In genomic region chr1:175207004-175207403, GRCm38 (mm10) we compare ENCODE assay signal across 25 mouse cellular contexts.
"Had no signal": no experiment of that assay in that cellular context is flagged by ENCODE, and none has a peak within 500 bp of the region (broad histone marks: within the 10 kb centered on the region; RNA-seq: fewer than 3 reads in every experiment).

No protein-coding gene starts in this region.

- H3K4me1 ChIP-seq: embryonic facial prominence, embryonic 10.5 days; embryonic facial prominence, embryonic 12.5 days; embryonic facial prominence, embryonic 13.5 days; embryonic facial prominence, embryonic 15.5 days; forebrain, embryonic 10.5 days; forebrain, embryonic 12.5 days; forebrain, embryonic 15.5 days had no signal

- DNase-seq: cerebellum, adult 9-10 months; cerebellum, adult 9-11 months; cerebellum, postnatal 10 days; cerebellum, postnatal 14 days; cerebellum, postnatal 25 days; cerebellum, postnatal 36 days; embryo, embryonic 11 days; forebrain, postnatal 0 days; gastrocnemius, adult 2 months; gastrocnemius, postnatal 10 days; gastrocnemius, postnatal 14 days; gastrocnemius, postnatal 25 days; gastrocnemius, postnatal 36 days; heart, adult 11 months; heart, adult 18-20 months; heart, adult 2 months had no signal

- H3K27ac ChIP-seq: embryonic facial prominence, embryonic 10.5 days; embryonic facial prominence, embryonic 12.5 days; embryonic facial prominence, embryonic 13.5 days; embryonic facial prominence, embryonic 15.5 days; forebrain, embryonic 10.5 days; forebrain, embryonic 12.5 days; forebrain, embryonic 13.5 days; forebrain, embryonic 15.5 days; gastrocnemius, adult 2 months; heart, adult 2 months had no signal

- H3K4me2 ChIP-seq: embryonic facial prominence, embryonic 12.5 days; embryonic facial prominence, embryonic 13.5 days; embryonic facial prominence, embryonic 15.5 days; forebrain, embryonic 12.5 days; forebrain, embryonic 13.5 days; forebrain, embryonic 15.5 days had no signal

- H3K36me3 ChIP-seq: embryonic facial prominence, embryonic 10.5 days; embryonic facial prominence, embryonic 12.5 days; embryonic facial prominence, embryonic 13.5 days; embryonic facial prominence, embryonic 15.5 days; forebrain, embryonic 10.5 days; forebrain, embryonic 12.5 days; forebrain, embryonic 15.5 days had no signal

- H3K27me3 ChIP-seq: embryonic facial prominence, embryonic 12.5 days; embryonic facial prominence, embryonic 13.5 days; embryonic facial prominence, embryonic 15.5 days; forebrain, embryonic 12.5 days; forebrain, embryonic 13.5 days; forebrain, embryonic 15.5 days had no signal

- H3K9ac ChIP-seq: embryonic facial prominence, embryonic 12.5 days; embryonic facial prominence, embryonic 13.5 days; embryonic facial prominence, embryonic 15.5 days; forebrain, embryonic 12.5 days; forebrain, embryonic 13.5 days; forebrain, embryonic 15.5 days; forebrain, postnatal 0 days had no signal

- H3K9me3 ChIP-seq: embryonic facial prominence, embryonic 10.5 days; embryonic facial prominence, embryonic 12.5 days; embryonic facial prominence, embryonic 13.5 days; embryonic facial prominence, embryonic 15.5 days; forebrain, embryonic 10.5 days; forebrain, embryonic 12.5 days; forebrain, embryonic 13.5 days; forebrain, embryonic 15.5 days had no signal

- H3K4me3 ChIP-seq: embryonic facial prominence, embryonic 10.5 days; embryonic facial prominence, embryonic 12.5 days; embryonic facial prominence, embryonic 13.5 days; embryonic facial prominence, embryonic 15.5 days; erythroblast, embryonic 14.5 days; forebrain, embryonic 10.5 days; forebrain, embryonic 12.5 days; forebrain, embryonic 13.5 days; forebrain, embryonic 15.5 days; gastrocnemius, adult 2 months; heart, adult 2 months had no signal
